Mouse (Mus musculus) gastrocnemius, postnatal 10 days (tissue): ENCODE results near the gene Cd44. TPM values are rescaled to one million over a fixed set of nuclear protein-coding genes. Genes with fewer than 3 reads are reported as not detected.

Experiments used
- DNase-seq: peaks from one replicate; pipeline ENCODE4 v3.0.0; 2021; ENCODE audit warnings: mixed read lengths
- total RNA-seq, 2 experiments: library from RNA; stranded (reverse); gene quantifications; 2 replicates each; pipeline ENCODE4 v1.2.3; 2021

The Cd44 gene
- total RNA-seq, 2 experiments from 2014 or later = 25.0 to 39.2 TPM

DNA sequence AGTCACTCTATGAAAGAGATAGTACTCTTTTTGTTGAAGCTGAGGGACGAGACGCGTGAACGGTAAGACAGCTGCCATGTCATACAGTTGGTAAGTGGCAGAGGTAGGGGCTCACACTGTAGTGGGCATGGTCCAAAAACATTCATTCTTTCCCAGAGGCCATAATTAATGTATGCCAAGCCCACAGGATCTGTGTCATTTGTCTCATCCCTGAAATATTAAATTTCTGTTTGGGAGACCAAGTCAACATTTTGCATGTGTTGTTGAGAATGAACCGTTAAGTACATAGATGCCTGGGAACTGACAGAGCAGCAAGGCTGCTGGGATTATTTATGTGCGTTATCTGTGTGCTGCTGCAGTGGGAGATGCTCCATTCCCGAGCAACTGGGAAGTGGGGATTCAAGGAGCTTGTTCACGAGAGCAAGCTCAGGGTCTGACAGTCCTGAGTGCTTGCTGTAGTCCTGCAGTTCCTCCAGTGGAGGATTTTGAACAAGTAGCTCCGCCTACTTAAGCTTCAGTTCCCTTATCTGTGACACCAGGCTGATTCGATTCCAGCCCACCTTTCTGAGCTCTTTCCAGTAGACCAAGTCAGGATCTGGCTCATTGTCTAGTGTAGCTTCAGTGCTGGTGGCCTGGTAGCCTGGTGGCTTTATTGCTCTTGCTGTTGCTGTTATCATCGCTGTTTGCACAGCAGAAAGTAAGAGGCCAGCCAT is 12.5 kb upstream of the Cd44 start:
- DNase-seq = no peak

DNA sequence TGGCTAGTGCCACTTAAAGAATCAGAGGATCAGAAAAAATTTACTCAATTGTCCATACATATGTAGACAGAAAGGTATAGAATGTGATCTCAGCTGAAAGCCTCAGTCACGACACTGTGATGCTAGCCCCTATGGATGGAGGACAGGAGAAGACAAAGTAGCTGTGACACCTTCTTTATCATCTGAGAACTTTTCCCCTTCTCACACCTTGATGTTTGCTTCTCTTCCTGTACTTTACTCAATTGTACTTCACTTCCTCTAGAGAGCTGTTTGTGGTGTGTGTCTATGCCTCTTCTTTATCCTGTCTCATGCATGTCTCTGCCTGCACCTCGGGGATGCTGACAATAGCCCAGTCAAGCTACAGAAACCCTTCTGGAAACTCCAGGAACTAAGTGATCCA is 11.5 kb upstream of the Cd44 start:
- no peak for DNase-seq

DNA sequence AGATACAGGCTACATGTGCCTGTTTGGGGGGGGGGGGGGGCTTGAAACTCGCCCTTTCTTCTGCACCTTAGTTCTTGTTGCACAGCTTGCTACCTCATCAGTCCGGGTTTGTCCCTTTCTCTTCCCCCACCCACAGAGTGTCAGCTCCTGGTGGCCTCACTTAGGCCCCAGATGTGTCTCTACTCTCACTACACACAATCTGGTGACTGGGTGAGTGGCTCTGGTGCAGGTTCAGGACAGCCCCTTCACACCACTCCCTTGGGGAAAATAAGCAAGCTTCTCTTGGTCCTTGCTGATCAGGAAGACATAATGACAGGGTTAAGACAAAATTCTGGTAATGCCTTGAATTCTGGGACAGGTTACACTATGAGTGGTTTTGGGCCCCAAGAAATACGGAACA is 11.0 kb upstream of the Cd44 start:
- no peak for DNase-seq

DNA sequence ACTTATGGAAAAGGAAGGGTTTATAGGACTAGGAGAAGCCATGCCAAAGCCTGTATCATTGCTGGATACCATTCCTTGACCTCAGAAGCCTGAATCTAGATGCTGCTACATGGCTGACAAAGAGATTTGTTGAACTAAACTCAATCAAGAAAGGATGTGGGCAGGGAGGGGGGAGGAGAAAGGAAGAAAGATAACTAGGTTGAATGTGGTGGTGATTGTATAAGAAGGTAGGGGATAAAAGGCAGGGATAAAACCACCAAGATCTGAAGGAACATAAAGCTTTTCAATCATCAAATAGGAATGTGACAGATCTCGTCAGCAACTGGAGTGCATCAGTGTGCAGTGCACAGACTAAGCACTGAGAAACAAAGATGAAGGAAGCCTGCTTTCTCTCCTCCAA is 7.9 kb upstream of the Cd44 start:
- DNase-seq = no peak

DNA sequence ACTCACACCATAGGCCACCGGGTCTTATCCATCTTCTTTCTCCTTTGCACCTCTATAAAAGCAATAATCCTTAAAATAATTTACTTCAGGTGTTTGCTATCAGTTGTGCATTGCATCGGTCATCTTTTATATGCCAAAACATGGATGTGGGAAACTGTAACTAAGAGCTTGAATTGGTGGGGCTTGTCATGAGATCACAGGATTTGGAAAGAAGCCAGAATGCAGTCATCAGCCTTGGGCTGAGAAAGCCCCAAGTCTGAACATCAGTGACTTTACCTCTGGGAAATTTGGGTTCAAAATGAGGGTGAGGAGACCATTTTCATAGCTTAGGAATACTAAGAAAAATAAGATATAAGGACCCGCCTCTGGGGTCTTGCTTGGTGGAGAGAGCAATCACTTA is 4.1 kb upstream of the Cd44 start:
- no peak for DNase-seq

DNA sequence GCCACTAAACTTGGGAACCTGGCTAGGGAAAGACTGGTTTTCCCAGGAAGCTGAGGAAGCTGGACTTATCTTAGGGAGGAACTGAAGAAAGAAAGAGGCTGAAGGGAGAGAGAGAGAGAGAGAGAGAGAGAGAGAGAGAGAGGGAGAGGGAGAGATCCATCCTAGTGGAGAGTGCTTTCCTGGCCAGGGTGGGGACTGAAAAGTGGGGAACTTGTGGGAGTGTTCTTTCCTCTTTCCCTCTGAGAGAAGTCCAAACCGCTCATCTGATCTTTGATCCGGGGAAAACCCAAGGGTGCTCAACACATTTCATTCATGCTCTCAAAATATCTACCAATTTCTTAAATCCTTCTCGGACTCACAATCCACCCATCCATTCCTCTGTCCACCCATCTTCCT is 361 bp upstream of the Cd44 start:
- DNase-seq = no peak

DNA sequence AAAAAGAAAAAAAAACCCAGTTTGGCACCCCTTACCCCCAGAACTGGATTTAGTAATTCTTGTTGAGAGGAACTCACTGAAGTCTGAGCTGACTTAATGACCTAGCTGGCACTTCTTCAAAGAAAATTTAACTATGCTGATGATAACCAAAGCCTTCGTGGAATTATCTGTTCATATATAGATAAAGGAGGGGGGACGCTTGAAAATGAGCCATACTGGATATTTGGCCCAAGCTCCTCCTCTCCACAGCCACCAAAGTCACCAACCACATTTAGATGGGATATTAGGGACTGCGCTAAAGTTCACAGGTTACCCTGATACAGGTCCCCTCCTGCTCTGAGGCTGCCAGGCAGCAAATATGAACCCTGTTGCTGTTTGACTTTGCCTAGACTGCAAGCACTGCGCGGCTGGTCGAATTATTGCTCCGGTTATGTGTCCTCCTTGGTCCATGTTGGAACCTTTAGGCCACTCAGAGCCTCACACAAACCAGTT is 1.2 kb downstream of the Cd44 start:
- no peak for DNase-seq

DNA sequence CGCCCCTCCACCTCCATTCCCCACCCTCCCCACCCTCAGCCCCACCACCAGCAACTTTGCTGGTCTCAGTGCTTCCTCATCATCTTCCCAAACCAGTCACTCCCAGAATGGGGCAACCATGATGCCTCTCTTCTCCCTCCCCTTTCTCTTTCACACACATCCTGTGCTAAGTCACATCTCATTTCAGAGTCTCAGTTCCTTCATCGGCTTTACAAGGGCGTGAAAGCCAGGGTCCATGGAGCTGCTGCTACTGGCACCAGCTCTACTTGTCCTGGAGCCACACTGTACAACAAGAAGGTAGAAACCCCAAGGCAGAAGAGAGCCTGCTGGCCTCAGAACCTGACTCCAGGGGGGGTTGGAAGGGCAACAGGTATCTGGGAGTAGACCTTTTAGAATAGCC is 2.2 kb downstream of the Cd44 start:
- no peak for DNase-seq

DNA sequence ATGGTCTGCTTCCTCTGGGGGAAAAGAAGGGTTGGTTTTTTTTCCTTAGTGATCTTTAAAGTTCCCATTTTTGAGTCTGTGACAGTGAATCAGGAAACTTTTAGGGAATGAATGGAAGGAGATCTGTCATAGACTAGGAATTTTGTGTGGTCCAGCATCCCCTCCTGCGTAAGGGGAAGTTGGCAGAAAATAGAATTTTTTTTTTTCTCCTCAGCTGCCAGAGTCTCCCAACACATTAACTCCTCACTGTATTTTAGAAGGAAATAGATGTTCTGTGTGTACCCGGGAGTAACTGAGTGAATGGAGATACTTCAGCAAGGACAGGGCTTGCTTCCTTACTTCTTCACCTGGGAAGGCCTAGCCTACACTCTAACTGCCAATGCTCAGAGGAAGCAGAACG is 2.9 kb downstream of the Cd44 start:
- DNase-seq = no peak

DNA sequence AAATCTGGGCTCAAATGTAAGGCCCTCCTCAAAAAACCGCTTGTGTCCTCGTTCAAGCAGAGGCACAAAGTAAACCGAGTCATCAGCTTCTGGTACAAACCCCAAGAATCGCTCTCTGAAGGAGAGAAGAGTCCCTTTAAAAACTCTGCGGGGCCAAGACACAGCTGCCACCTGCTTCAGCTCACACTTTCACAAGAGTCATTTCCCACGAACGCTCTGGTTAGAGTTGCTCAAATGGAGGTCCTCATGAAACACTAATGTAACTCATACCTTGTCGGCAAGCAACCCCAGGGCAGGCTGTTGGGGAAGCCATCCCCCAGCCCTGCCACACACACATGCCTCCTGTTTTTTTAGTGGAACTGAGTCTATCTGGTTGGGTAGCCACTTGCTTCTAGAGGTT is 5.3 kb downstream of the Cd44 start:
- DNase-seq = no peak

DNA sequence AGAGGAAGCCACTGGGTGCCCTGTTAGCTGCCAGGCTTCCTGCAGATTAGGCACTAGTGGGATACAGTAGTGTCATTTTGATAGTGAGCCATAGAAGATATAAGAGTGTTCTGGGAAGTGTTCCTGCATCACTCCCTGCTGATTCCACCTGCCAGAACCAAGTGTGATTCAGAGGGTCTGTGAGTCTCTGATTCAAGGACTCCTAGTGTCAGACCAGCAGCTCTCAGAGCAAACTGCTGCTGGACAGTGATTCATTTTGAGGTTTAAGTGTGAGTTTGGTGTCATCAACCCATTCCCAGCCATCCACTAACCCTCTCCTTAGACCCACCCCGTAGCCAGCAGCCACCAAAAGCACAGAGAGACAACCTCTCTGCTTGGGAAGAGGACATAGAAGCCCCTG is 6.3 kb downstream of the Cd44 start:
- DNase-seq = no peak

DNA sequence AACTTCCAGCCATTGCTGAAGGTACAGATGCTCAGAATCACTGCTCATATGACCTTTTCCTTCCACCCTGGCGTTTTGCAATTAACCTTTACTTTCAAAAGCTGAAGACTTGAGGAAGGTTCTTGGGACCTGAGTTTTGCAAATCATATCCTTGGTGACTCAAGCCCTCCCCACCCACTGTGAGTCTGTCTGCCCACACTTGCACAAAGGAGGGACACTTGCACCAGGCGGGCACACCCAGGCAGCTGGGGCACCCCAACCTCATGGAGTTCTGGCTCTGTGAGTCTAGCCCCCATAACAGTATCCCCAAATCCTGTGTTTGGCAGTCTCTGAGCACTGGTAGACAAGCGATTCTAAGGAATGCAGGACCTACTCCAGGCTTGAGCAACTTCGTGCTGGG is 6.7 kb downstream of the Cd44 start:
- DNase-seq = no peak

DNA sequence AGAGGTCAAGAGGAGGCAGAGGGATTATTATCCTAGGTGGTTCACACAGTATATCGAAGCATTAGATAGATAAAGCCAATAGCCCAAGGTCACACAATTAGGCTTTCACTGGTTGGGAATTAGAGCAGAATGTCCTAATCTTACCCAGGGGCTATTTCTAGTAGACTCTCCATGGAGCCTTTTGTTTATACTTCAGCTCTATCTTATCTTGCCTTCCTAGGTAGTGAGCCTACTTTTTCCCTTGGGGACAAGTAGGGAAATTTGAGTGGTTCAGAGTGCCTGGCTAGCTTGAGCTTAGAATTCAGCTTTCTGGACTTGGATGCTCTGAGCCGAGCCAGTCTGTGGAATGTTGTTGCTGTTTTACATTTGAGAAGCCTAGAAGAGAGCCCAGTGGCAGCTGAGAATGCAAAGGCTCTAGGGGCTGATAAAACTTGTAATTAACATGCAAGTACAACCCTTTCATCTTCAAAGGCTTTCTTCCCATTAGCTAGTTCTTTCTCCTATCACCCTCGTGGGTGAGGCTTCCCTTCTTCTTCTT is 12.7 kb downstream of the Cd44 start:
- DNase-seq = no peak

DNA sequence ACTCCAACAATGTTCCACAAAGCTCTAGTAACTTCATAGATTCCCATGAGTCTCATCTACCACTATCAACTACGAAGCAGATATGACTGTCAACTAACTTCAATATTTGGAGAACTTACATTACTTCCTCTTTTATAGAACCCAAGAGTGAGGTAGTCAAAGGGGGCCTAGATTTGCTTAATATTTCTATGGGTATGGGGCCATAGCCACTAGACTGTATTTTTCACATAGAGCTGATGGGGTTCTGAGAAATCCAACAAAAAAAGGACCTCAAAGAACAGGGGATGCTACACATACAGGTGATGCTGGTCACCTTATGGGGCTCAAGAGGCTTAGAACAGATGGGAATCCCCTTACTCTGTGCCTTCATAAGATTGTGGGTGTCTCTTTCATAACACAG is 14.3 kb downstream of the Cd44 start:
- no peak for DNase-seq

DNA sequence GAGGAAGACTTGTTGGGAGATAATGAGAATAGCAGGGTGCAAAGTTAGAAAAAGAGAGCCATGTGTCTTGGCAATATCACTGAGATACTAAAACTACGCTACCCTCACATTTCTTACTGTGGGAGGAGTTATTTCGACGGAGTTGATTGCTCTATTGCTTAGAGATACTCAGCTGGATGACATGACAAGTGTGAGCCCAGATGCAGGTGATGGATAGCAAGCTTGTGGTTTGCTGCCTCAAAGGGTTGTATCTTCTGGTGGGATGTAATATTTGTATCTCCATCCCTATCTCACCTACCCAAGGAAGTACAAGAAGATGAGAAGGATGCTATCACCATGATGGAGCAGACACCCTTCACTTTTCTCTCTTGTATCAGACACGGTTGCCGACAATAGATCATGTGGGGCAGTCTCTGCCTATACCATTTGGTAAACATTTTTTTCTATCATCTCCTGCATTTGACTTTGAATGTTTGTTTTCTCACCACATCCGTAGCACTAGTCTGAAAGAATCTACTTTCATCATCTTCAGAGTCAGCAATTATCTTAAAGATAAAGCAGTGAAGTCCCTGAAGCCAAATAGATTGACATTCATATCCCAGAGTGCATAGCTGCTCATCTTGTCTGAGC is 15.0 kb downstream of the Cd44 start:
- DNase-seq = no peak

DNA sequence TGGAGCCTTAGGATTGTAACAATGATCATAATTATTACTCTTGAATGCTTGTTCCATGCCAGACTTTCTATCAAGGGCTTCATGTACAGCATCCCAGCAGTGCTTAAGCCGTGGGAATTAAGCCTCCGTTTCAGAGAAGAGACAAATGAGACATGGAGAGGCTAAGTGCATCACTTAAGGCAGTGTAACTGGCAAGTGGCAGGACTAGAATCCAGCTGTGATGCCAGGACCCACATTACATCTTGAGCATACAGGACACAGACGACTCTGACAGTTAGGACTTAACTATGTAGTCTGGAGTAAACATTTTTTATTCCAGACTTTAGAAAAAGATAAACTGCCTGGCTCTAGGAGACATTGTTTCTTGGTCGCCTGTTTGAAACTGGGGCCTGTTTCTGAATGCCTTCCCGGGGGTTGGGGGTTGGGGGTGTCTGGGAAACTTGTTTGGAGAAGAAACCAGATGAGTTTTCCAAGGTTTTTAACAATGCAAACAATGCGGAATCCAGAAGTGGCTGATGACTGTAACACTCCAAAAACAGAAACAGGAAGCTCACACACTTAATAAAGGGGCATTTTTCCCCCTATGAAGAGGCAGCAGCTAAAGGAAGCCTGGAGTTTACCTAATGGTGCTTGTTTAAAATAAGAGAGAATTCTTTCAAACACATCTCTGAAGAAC is 18.7 kb downstream of the Cd44 start:
- no peak for DNase-seq

DNA sequence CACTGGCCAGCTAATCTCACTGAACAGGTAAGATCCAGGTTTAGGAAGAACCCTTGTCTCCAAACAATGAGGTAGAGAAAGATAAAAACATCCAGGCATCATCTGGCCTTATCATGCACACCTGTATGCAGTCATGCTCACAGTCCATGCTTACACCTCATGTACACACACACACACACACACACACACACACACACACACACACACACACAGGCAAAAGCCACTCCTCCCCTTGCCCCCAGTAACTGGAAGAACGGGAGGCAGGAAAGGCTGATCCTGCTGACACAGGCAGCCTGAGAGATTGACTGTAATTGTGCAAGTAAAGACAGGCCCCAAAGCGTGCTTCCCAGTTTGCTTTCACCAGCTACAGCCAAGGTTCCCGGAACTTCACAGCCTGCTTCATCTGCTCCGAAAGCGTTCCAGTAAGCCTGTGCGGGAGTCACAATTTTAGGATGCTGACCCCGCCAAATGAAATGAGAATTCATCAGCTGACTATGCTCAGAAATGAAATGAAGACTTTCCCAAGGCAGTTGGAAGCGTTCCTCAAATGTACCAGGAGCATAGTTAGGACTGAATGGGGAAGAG is 19.4 kb downstream of the Cd44 start:
- no peak for DNase-seq

DNA sequence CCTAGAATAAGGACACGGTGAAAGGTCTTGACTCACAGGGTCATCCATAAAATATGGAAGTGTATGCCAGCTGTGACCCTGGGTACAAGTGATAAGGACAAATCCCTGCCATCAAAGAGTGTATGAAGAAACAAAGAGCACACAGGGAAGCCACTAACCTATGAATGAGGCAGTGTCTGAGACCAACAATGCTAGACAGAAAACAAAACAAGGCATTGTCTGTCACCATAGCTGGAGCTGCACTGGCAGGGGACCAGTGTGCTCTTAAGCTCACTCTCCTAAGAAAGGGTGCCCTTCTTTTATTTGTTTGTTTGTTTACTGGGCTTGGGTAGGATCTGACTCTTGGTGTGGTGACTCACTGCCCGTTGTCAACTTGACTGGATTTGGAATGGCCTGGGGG is 23.0 kb downstream of the Cd44 start:
- DNase-seq = no peak

DNA sequence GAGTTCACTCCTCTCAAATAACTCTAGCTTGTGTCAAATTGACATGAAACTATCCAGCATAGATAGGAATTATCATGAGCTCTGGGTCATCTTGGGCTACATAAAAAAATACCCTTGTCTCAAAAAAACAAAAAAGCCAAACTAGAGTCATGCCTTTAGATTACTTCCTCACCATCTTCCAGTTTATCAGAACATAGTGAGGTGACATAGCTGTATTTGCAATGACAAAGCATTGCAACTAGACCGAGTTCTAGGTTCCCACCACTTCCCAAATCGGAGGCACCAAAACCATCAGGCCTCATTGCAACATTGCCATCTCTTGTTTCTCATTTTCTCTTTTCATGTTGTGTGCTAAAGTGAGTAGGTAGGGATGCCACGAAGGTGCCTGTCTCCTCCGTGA is 24.0 kb downstream of the Cd44 start:
- DNase-seq = no peak

DNA sequence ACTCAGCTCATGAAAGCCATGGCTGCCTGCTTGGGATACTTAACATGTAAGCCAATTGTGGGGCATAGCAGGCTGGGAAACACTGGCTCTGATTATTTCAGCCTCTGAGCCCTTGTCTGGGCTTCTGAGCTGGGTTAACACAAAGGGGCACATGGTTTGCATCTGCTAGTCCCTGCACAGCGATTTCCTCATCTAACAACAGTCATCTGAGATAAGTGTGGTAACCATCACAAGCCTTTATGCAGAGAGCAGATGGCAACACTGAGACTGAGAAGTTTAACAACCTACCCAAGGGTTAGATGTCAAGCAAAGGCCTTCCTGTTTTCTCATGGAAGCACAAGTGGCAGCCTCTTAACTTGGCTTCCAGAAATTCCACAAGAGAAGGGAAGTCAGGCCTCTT is 25.3 kb downstream of the Cd44 start:
- DNase-seq = no peak

DNA sequence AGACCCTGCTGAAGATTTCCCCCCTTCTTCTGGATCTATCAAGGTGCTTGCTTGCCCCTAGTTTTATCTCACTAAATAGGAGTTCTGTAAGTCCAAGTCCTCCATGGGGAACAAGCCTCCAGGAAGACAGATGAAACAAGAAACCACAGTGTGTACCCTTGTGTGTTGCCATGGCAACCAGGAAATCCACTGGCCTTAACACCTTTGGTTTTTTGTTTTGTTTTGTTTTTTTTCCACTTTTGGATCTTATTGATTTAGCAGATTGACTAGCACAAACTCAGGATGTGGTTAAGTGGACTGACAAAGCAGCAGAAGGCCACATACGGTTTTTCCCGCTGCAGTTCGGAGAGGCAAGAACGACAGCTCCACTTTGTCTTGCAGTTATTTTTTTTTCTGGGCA is 27.6 kb downstream of the Cd44 start:
- DNase-seq = no peak

DNA sequence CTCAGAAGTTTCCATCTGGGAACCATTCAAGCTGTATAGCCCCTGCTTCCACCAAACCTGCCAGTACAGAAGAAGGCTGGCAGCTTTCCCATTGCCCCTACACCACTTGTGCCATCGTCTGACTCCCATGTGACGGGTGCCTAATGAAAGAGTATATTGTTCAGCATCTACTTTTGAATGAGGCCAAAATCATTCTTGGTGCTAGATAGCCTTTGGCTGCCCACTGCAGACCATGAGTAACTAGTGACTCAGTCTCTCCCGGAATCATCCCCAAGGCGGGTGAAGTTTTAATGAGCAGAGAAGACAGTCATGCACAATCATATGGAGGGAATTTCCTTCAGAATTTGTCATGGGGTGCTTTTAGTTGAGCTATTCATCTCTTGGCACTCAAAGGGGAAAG is 28.3 kb downstream of the Cd44 start:
- DNase-seq = no peak

DNA sequence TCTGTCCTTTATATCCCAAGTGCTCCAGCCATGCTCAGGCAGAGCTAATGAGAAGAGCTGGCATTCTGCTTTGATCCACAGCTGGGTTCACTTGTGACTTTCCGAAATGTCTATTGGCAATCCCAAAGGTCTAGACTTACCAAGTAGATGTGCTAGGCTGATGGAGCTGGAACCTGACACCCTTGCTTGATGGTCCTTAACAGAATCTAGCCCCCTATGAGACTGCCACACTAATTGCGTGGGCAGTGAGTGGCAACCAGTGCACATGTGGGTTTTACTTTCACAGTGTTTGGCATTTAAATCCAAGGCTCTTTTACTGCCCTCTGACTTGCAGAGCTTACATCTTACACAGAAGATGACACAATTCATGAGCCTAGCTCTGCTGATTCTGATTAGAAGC is 29.0 kb downstream of the Cd44 start:
- no peak for DNase-seq
